Mouse (Mus musculus) G1E (cell line): ENCODE data around the gene F930015N05Rik.

Experiments used
- CTCF ChIP-seq: IDR thresholded peaks from 2 replicates; pipeline ENCODE4 v1.5.1; 2012; ENCODE audit warnings: low read depth, low read length, inconsistent platforms, mixed read lengths
- TAL1 ChIP-seq: conservative IDR thresholded peaks from 2 replicates; pipeline ENCODE4 v1.6.1; 2012; ENCODE audit warnings: low read depth, low read length, inconsistent platforms, mixed read lengths

- no peak for TF ChIP-seq CTCF
- no peak for TF ChIP-seq TAL1
Observed at GRCm38 (mm10) chr11:64445227-64445626, 8.8 kb upstream of the F930015N05Rik start.
